Mouse (Mus musculus) neural tube, embryonic 14.5 days (tissue): ENCODE measurements around the gene Asb12. TPM values are rescaled to one million over a fixed set of nuclear protein-coding genes. Genes with fewer than 3 reads are reported as not detected.

Experiments used
- ATAC-seq: fragments of 200-750 bp; cut with Nextera tagmentation; 2 replicates; pipeline ENCODE4 v1.8.0; 2017; ENCODE audit warnings: low read depth, mild to moderate bottlenecking, moderate TSS enrichment, moderate library complexity
- H3K27ac ChIP-seq: fragments of 300-500 bp; sonication (generic); 2 replicates; pipeline ENCODE4 v1.5.1; 2014; ENCODE audit warnings: low read depth, mild to moderate bottlenecking, control low read depth, low read length, moderate library complexity, mixed read lengths
- H3K27me3 ChIP-seq: fragments of 300-500 bp; sonication (generic); 2 replicates; pipeline ENCODE4 v1.6.1; 2014; ENCODE audit warnings: low read length; ENCODE audit not compliant: control insufficient read depth, insufficient read depth
- H3K36me3 ChIP-seq: fragments of 300-500 bp; sonication (generic); 2 replicates; pipeline ENCODE4 v1.6.1; 2014; ENCODE audit warnings: low read length, mixed read lengths; ENCODE audit not compliant: control insufficient read depth, insufficient read depth
- H3K4me1 ChIP-seq: fragments of 300-500 bp; sonication (generic); 2 replicates; pipeline ENCODE4 v1.6.1; 2014; ENCODE audit warnings: low read length; ENCODE audit not compliant: control insufficient read depth, insufficient read depth
- H3K4me2 ChIP-seq: fragments of 300-500 bp; sonication (generic); 2 replicates; pipeline ENCODE4 v1.6.1; 2014; ENCODE audit warnings: mild to moderate bottlenecking, low read depth, low read length, control low read depth
- H3K4me3 ChIP-seq: fragments of 300-500 bp; sonication (generic); 2 replicates; pipeline ENCODE4 v1.5.1; 2014; ENCODE audit warnings: low read depth, low read length, control low read depth, mixed read lengths
- H3K9ac ChIP-seq: fragments of 300-500 bp; sonication (generic); replicated peaks from 2 replicates; pipeline ENCODE4 v1.6.1; 2014; ENCODE audit warnings: low read depth, mild to moderate bottlenecking, control low read depth, low read length, mixed read lengths
- H3K9me3 ChIP-seq: fragments of 300-500 bp; sonication (generic); 2 replicates; pipeline ENCODE4 v1.6.1; 2016; ENCODE audit warnings: low read length; ENCODE audit not compliant: control insufficient read depth
- WGBS: fragments of 180-500 bp; shearing (Covaris S2); extraction: QIAGEN DNeasy Blood & Tissue Kit; methylation state at CpG from one replicate; pipeline ENCODE4 v1.1.7; 2014; 5-methylcytosine and 5-hydroxymethylcytosine counted together
- polyA plus RNA-seq: library from polyadenylated mRNA; unstranded; fragments of >200 nt; fragmentation: Nextera tagmentation; extraction: Ambion mirVana; gene quantifications from 2 replicates; pipeline ENCODE4 v1.2.1, GENCODE M21; 2014

The Asb12 gene
- polyA plus RNA-seq, 1 experiment from 2014 or later, result 0.27 TPM

DNA sequence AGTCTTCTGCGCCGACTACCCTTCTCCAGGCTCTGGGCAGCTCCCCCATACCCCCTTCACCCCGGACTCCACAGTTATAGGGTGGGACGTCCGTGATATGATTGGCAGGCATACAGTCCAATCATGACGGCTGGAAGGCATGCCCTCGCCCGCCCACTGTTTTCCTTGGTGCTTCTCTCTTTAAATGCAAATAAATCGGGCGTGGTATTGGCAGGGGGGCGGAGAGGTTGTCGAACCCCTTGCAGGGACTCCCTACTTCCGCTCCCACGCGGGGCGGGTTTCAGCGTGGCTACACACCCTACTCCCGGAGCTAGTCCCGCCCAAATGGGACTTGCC lies 113.0 kb downstream of the Asb12 start, which contains the start of gene Amer1:
Gene Amer1 (minus strand): TSS at position 97 of the 336 bp plus-strand sequence.
- peak; percentile 99 for ATAC-seq
- no peaks in the 10 kb centered on the region for H3K9me3 ChIP-seq
- H3K9ac ChIP-seq, result peak within 1 kb of the TSS; percentile 54
- peak within 1 kb of the TSS; percentile 51 for H3K4me3 ChIP-seq
- peaks cover 8% of the 10 kb centered on the region; the same call in 1 of the 2 replicates for H3K4me1 ChIP-seq
- no peaks in the 10 kb centered on the region for H3K36me3 ChIP-seq
- peak within 1 kb of the TSS; percentile 74 for H3K27ac ChIP-seq
- H3K27me3 ChIP-seq, result no peaks in the 10 kb centered on the region
- 12% methylated on average over 19 of the region's 19 CpGs for WGBS
- H3K4me2 ChIP-seq, result peak within 1 kb of the TSS; percentile 44

DNA sequence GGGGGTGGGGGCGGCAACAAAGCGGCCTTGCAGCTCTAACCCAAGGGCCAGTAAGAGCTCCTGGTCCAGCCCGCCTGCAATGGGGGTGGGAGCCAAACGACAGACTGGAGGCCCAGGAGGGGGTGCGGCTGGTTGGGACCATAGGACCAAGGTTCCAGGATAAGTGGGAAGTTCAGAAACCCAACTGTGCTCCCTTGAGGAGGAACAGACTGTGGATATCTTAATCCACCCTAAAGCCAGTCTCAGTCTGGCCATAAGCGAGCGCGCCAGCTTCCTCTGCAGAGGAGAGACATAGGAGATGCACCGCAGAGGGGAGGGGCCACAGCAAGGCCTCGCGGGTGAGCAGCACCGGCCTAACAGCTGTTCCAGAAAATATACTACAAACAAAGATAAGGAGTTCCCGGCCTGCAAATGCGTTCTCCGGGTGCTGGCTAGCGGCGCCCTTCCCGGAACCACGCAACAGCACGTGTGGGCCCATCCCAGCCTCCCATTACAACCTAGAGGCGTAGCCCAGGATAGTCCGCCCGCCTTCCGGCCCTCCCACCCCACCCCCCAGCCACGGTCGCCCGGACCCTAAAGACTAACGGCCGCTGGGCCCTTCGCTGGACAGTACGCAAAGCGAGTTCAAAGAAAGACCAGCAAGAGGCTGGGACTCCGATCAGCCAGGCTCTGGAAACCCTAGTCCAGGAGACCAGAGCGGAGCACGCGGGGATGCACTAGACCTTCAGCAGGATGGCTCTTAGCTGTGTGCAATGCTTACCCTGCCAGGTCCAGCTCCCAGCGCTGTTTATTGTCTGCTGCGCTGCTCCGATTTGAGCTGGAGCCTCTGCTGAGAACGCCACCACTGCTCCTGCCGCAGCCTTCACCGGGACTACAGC lies 113.7 kb downstream of the Asb12 start:
- peak; percentile 87 for ATAC-seq
- Histone ChIP-seq H3K27me3 (no peaks in the 10 kb centered on the region), H3K9me3 (no peaks in the 10 kb centered on the region), H3K4me2 (peak overlapping the region; percentile 44), H3K4me3 (peak overlapping the region; percentile 51), H3K4me1 (peaks cover 8% of the 10 kb centered on the region; the same call in 1 of the 2 replicates), H3K9ac (peak overlapping the region; percentile 54), H3K27ac (peak overlapping the region; percentile 74), H3K36me3 (no peaks in the 10 kb centered on the region)
- WGBS, result 17% methylated on average over 42 of the region's 42 CpGs

DNA sequence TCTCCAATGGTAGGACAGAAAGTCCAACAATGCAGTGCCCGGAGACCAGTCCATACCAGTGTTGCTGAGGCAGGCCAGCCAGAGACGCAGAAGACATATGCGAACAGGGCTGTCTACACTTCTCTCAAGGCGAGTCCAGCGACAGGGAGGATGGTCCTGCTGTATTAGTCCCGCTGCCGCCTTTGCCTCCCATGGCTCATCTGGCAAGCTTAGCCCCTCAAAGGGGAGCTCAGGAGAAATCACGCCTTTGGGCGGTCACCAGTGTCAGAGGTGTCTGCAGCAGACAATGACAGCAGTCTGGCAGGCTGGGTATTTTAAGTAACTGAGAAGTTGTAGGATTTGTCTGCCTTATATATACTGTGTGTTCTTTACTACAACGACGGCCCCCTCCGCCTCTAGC lies 114.4 kb downstream of the Asb12 start:
- WGBS, result 30% methylated on average over 12 of the region's 12 CpGs

DNA sequence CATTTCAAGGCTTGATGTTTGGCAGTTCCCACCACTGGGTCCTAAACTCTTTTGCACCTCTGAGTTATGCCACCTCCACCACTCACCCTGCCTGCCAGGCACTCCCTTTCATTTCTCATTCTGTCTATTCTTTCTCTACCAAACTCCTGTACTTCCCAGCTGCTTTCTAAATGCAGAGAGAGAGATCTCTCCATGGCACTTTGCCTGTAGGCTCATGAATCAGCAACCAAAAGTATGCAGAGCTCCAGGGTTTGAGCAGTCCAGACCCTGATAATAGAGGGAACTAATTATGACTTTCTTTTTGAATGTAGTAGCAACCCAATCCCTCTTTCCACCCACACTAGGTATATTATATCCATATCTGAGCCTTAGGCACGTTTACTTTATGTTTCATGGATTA lies 115.5 kb downstream of the Asb12 start:
- WGBS, result 65% methylated on average over 1 of the region's 1 CpGs

More for the DNA sequence above, 114.4 kb downstream of the Asb12 start:
- Histone ChIP-seq H3K9ac (peak overlapping the region; percentile 54), H3K4me3 (peak overlapping the region; percentile 51), H3K4me2 (peak overlapping the region; percentile 44), H3K4me1 (peaks cover 8% of the 10 kb centered on the region; the same call in 1 of the 2 replicates), H3K27ac (peak overlapping the region; percentile 74; the same call in 1 of the 2 replicates), H3K9me3 (no peaks in the 10 kb centered on the region), H3K36me3 (no peaks in the 10 kb centered on the region), H3K27me3 (no peaks in the 10 kb centered on the region)
- ATAC-seq, result no peak

DNA sequence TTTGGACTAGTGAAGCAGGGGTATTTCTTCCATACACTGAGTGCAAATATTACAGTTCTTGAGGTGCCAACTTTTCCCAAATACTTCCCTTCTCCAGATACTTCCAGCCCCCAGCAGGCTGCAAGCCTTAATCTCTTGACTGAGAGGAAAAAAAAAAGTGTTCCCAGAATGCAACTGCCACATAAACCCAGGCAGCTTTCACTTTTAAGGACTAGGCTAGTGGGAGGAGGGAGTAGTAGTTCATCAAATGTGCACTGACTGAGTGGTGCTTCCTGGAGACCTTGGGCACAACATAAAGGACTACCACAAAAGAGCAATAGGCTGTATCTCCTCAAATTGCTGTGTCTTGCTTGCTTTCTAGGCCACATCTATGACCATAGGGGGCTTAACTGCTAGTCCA lies 116.5 kb downstream of the Asb12 start:
- no peak overlapping the region for H3K9ac ChIP-seq
- H3K27me3 ChIP-seq, result no peaks in the 10 kb centered on the region
- peaks cover 8% of the 10 kb centered on the region; the same call in 1 of the 2 replicates for H3K4me1 ChIP-seq
- H3K9me3 ChIP-seq, result no peaks in the 10 kb centered on the region
- no peaks in the 10 kb centered on the region for H3K36me3 ChIP-seq
- ATAC-seq, result no peak
- no peak overlapping the region for H3K4me3 ChIP-seq
- H3K27ac ChIP-seq, result no peak overlapping the region
- H3K4me2 ChIP-seq, result no peak overlapping the region

More for the DNA sequence above, 115.5 kb downstream of the Asb12 start:
- H3K4me1 ChIP-seq, result peaks cover 8% of the 10 kb centered on the region; the same call in 1 of the 2 replicates
- H3K9me3 ChIP-seq, result no peaks in the 10 kb centered on the region
- ATAC-seq, result no peak
- H3K4me2 ChIP-seq, result no peak overlapping the region
- H3K27me3 ChIP-seq, result no peaks in the 10 kb centered on the region
- no peak overlapping the region for H3K4me3 ChIP-seq
- no peak overlapping the region for H3K9ac ChIP-seq
- H3K27ac ChIP-seq, result no peak overlapping the region
- H3K36me3 ChIP-seq, result no peaks in the 10 kb centered on the region

DNA sequence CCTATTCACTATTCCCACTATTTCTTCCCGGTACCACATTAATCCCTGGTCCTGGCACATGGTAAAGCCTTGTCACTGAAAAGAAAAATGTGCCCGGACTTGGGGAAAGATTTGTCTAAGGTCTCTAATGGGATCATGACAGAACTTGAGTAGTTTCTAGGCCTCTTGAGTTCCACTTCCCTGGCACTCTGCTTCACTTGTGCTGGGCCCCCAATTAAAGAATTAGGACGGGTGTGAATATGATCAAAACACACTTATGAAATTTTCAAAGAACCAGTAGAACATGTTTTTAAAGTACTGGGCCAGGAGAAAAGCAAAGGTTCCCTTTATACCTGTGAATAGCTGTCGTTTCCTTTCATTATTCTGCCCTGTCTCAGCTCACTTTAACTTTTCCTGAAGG lies 119.3 kb downstream of the Asb12 start:
- WGBS, result 87% methylated on average over 4 of the region's 4 CpGs
- Histone ChIP-seq H3K27ac (no peak overlapping the region), H3K4me2 (no peak overlapping the region), H3K36me3 (no peaks in the 10 kb centered on the region), H3K4me1 (peaks cover 8% of the 10 kb centered on the region; the same call in 1 of the 2 replicates), H3K27me3 (no peaks in the 10 kb centered on the region), H3K4me3 (no peak overlapping the region), H3K9me3 (no peaks in the 10 kb centered on the region), H3K9ac (no peak overlapping the region)
- ATAC-seq, result no peak

DNA sequence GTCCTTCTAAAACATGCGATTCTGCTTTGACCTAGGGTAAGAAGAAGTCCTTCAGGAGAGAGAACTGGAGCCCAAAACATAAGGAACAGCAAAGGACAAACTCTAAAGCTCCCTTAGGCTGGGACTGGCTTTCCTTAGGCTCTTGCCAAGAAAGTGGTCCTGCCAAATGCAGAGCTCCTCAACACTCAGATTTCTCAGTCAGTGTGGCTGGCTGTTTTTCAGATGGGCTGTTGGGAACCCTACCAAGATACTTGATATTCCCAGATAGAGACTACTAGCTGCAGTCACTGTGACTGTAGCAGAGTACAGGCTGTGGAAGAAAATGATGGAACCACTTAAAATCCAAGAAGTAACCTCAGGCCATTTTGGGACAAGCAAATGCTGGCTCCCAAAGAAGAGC lies 120.6 kb downstream of the Asb12 start:
- Histone ChIP-seq H3K27ac (no peak overlapping the region), H3K9me3 (no peaks in the 10 kb centered on the region), H3K36me3 (no peaks in the 10 kb centered on the region), H3K9ac (no peak overlapping the region), H3K4me1 (peaks cover 5% of the 10 kb centered on the region; the same call in 1 of the 2 replicates), H3K4me2 (no peak overlapping the region), H3K4me3 (no peak overlapping the region), H3K27me3 (no peaks in the 10 kb centered on the region)
- 86% methylated on average over 1 of the region's 1 CpGs for WGBS
- ATAC-seq, result no peak

Other genes starting within 250 kb of the Asb12 start
- gene Amer1, start 113.1 kb downstream of the Asb12 start, polyA plus RNA-seq, result 12.9 and 13.8 TPM in 2 replicates
- 1.2 TPM in 1 of 2 replicates, not detected in the other for gene Pfn5, start 117 bp upstream of the Asb12 start, polyA plus RNA-seq
- gene Zc4h2, start 100.5 kb upstream of the Asb12 start, polyA plus RNA-seq, result 81.5 and 85.8 TPM in 2 replicates
- gene Zc3h12b, start 153.7 kb upstream of the Asb12 start, polyA plus RNA-seq, result 3.7 and 4.7 TPM in 2 replicates